Mouse (Mus musculus): Measurements from ENCODE around the gene Nxpe5. TPM values are rescaled to one million over a fixed set of nuclear protein-coding genes. Genes with fewer than 3 reads are reported as not detected.

The Nxpe5 gene
- total RNA-seq, 2 experiments from 2014 or later, result not detected

DNA sequence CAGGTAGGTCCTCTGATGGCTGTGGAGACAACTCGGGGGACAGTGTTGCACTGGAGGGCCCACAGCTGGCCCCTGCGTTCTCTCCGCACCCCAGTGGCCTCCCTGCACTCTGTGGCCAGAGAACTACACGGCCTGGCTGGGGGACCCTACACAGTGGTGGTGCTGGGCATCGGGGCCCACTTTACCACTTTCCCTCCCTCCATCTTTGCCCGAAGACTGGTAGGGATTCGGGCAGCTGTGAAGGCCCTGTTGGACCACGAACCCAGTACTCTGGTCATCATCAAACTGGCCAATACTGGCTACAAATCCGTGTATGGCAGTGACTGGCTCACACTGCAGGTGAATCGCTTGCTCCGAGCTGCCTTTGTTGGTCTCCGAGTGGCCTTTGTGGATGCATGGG, 25.4 kb downstream of the Nxpe5 start:
- no peak for DNase-seq (ENCODE audit: low spot score in 2 of 2)

DNA sequence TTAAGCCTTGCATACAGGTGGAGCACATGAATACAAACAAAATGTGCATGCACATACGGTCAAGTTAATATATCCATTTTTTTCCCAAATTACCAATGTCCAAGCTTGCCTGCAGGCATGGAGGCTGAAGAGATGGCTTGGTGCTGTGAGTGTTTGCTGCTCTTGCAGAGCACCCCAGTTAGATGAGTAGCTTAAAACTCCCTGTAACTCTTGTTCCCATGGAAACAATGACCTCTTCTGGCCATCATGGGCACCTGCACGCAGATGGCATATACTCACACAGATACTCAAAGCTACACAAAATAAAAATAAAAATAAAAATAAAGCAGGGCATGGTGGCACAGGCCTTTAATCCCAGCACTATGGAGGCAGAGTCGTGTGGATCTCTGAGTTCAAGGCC, 27.4 kb downstream of the Nxpe5 start:
- DNase-seq (ENCODE audit: low spot score in 2 of 2), result no peak

DNA sequence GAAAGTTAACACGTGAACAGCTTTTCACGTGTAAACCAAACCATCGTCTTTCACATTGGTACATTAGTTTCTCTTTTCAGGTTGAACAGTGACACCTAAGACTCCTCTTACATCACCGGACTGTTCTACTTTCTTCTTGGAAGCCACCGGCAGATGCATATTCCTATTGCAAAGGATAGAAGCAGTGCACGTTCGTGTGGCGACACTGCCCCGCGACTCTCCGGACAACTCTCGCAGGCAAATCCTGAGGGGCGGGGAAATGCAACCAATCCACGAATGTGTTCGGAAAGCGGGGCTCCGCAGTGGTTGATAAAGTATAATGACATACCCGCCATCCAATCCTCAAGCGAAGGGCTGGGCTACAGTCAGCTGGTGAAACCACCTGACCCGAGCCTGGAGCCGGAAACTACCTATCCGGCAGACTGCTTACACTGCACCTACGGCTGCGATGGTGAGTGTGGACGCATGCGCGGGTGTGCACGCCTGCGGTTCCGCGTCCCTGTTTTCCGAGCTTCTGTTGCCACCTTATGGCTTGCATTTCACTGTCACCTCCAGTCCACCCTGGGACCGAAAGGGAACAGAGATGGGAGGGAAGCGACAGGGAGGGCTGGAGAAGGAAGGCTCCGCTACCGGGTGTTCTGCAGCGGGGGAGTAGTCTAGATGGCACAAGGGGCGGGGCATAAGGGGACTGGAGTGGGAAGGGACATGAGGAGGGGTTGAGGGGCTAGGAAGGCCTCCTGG, 29.8 kb downstream of the Nxpe5 start, which contains the start of gene Lamtor4:
TSS of gene Lamtor4 (plus strand) at position 130 of the 741 bp plus-strand sequence.
- DNase-seq (ENCODE audit: low spot score in 2 of 2), result peak; percentile 95 to 98

DNA sequence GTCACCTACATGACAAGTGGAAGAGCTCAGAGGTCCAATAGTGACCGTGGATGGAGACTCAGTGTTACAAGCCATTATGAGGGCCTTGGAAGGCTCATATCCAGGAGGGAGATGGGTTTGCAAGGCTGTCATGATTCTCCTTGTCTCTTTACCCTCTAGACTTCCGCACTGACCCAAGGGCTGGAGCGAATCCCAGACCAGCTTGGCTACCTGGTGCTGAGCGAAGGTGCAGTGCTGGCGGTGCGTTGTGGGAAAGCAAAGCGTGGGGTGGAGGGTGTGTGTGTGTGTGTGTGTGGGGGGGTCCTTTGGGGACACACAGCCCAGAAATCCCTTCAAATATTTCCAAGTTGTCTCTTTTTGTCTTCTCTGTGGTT, 30.4 kb downstream of the Nxpe5 start:
- no peak for DNase-seq (ENCODE audit: low spot score in 2 of 2)

DNA sequence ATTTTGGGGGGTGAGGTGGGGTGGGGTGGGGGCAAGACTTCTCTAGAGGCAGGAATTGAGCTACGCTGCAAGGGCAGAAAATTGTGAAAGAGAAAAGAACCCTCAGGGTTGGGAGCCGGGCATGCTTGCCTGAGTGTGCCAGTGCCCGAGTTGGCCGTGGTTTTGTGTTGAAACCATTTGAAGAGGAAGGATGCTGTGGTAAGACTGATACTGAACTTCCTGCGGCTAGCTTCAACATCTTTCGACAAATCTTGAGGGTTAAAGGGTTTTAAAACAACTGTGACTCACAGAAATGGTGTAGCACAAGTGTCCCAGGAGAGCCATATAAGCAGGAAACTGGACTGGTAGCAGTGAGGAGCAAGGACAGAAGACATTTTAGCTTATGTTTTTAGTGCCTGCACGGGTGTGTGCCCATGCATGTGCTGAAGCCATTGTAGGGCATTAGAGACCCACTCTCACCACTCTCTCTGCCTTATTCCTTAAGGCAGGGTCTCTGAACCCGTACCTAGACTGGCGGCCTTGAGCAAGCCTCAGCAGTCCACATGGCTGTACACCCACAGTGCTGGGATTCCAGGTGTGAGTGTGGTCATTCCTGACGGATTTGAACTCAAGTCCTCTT, 31.4 kb downstream of the Nxpe5 start:
- no peak for DNase-seq (ENCODE audit: low spot score in 2 of 2)

DNA sequence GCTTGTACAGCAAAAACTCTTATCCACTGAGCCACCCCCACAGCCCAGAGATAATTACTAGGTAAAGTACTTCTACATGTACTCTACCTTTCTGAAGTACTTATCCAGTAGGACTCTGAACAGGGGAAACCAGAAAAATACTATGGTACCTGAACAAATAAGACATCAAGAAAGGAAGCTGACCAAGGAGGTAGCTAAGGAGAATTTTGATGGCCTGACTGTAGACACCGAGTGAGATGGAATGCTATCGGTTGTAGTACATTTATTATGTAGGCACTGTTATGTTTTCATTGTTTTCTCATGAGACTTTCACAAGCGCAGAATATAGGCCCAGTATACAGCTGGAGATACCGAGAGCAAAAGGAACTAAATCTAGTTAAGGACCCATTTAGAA, 31.9 kb downstream of the Nxpe5 start:
- DNase-seq (ENCODE audit: low spot score in 2 of 2), result no peak

DNA sequence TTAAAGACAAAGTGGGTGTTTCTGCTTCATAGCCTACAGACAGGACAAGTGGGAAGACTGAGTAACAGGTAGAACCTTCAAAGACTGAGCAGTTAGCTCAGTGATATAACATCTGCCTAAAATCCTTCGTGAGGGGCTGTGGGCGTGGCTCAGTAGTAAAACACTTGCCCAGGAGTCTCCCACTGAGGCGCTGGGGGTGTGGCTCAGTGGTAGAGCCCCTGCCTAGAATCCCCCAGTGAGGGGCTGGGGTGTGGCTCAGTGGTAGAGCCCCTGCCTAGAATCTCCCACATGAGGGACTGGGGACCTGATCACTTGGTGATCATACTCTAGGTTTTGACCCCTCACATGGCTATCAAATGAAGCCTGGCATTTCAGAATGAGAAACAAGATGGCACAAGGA, 32.4 kb downstream of the Nxpe5 start:
- no peak for DNase-seq (ENCODE audit: low spot score in 2 of 2)

DNA sequence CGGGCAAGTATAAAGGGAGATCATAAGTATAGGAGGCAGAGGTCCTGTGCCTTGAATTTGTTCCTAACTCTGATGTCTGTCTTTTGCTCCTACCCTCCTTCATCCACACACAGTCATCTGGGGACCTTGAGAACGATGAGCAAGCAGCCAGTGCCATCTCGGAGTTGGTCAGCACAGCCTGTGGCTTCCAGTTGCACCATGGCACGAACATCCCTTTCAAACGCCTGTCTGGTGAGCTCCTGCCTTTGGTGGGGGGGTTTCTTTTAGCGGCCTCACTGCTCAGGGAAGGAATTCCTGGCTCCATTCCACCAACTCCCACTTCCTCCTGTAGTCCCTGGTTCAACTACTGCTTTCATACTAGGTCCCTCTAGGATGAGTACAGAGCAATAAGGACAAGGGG, 32.8 kb downstream of the Nxpe5 start:
- DNase-seq (ENCODE audit: low spot score in 2 of 2), result no peak

DNA sequence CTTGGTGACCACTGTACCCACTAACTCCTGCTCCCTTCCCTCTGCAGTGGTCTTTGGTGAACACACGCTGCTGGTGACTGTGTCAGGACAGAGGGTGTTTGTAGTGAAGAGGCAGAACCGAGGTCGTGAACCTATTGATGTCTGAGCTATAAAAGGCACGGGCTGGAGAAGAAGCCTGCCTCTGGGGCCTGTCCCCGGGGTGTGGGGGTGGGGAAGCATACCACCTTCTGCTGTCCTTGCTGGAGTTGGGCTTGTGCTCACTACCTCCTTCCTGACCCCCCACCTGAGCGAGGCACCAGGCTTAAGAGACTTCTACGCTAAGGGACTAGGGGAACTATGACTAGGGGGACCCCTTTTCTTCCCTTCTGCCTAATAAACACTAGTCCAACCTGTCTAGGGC, 33.3 kb downstream of the Nxpe5 start:
- no peak for DNase-seq (ENCODE audit: low spot score in 2 of 2)

DNA sequence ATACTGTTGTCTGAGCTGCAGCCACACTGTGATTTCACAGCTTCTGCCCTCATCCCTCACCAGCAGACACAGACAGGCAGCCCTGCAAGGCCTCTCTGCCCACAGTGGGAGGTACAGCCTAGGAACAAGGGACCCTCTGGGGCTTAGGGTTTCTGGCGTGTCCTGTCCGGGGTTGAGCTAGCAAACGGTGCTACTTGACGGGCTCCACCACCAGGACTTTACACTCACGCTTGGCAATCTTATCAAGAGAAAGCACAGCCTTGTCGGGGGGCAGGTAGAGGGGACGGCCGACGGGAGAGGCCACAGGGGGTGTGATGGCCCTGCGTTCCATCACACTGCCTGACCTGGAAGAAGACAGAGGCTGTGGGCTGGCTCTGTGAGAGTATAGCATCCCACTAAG, 34.4 kb downstream of the Nxpe5 start:
- no peak for DNase-seq (ENCODE audit: low spot score in 2 of 2)

DNA sequence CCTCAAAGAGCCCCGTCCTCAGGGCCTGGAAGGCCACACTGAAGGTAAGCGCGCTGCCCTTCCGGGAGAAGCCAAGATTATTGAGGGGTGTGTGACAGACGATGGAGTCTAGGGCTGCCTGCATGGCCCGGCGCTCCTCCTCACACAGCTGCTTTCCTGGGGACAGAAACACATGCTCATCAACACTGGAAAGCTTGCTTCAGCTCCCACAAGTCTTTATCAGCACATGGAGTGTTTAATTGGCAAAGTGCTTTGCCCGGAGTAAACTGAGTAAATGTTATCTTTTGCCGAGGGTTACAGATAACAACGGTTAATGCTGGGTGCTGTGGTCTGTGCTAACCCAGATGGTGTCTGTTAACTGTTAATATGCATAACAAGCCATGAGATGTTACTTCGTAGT, 35.1 kb downstream of the Nxpe5 start:
- no peak for DNase-seq (ENCODE audit: low spot score in 2 of 2)

DNA sequence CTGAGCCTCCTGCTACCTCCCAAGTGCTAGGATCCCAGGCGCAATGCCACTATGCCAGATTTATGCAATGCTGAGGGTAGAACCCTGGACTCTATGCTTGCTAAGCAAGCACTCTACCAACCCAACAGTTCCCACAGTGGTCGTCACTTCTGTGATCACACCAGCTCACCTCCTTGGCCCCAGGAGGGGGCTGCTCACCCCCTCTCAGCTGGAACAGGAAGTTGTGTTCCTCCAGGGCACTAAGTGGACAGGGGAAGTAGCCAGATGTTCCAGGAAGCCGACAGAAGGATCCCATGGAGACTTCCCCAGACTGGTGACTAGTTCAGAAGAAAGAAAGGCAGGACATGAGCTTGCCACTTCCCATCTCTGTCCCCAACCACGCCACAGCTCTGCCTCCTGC, 36.3 kb downstream of the Nxpe5 start:
- DNase-seq (ENCODE audit: low spot score in 2 of 2), result no peak

DNA sequence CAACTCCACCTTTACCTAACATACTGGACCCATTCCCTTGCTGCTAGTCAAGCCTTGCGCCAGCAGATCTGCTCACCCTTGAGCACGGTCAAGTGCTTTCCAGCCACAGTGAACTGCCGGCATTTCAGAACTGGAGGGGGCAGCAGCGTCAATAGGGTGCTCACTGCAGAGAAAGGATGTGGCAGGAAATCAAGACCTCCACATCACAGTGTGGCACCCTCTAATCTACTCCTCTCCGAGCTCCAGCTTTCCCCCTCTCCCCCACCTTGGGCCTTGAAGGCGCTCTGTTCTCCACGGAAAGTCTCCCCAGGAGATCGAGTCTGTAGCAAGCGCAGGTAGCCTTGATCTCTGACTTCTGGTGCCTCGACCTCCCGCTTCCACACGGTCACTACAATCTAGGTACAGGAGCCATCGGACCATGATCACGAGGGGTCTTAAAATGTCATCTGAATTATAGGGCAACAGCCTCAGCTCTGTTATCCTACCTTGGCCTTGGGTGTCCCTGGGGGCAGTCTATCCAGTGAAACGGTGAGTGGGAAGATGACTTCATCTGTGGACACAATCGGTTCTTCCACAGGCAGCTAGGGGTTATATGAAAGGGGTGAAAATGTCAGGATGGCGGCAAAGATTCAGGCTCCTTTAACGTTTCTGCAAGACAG, 37.0 kb downstream of the Nxpe5 start:
- no peak for DNase-seq (ENCODE audit: low spot score in 2 of 2)

DNA sequence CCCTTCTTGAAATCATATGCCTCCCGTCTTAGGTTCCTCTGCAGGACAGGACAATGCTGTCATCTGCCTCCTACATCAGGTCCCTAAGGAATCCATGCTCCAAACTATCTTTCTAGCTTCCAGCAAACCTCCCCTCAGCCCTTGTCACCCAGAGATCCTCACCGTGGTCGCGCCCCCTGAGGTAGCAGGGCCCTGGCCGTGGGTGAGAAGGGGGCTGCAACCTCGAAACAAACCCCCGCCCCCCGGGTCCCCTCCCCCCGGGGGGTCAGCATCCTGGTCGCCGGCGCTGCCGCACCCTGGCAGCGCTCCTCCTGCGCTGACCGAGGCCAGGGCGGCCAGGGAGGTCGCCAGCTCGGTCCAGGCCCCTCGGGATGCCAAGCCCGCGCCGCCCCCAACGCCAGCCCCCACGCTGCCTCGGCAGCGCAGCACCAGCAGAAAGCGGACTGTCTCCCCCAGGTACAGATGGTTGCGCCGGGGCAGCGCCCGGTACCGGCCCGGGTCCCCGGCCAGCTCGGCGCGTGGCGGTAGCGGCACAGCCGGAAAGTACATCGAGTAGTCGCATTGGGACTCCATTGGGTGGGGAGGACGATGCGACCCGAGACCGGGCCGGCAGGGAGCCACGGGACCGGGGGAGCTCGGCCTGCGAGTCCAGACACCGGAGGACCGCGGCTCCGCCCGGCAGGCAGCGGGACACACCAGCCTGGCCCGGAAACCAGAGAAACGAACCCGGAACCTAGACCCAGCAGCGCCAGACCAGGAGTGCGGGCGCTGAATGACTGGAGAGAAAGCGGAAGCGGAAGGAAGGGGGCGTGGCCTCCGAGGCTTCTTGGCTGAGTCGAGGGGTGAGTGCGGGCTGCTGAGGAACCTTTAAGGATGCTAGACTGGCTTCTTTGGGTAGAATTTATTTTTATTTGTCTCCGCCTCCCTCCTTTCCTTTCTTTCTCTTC, 37.8 kb downstream of the Nxpe5 start, which contains the start of gene BC037034:
TSS of gene BC037034 (minus strand) at position 774 of the 947 bp plus-strand sequence.
- DNase-seq (ENCODE audit: low spot score in 2 of 2), result peak; percentile 86 to 93

DNA sequence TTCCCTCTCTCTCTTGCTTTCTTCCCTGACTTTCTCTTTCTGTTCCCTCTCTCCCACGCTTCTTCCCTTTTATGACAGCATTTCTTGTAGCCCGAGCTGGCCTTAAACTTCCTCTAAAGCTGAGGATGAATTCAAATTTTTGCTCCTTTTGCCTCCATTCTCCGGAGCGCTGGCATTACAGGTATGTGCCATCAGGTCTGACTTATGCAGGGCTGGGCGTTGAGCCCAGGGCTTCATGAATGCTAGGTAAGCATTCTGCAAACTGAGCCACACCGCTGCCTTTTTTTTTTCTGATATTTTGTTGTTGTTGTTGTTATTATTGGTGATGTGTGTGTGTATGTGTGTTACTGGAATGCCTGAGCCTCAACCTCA, 38.5 kb downstream of the Nxpe5 start:
- DNase-seq (ENCODE audit: low spot score in 2 of 2), result no peak

DNA sequence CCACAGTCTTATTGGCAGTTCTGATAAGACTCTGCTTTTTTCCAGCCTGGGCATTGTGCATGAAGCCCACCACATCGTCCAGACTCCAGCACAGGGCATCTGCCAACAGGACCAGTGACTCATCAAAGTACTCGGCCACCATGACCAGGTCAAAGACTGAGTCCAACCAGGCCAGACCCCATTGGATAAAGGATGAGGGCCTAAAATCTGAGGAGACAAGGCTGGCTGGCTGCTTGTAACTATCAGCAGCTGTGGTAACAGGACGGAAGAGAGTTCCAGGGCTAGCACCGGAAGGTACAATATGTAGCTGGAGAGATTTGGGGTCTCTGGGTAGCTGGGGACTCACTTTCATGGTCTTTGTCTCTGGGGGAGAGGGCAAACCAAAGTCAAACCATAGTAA, 40.0 kb downstream of the Nxpe5 start:
- no peak for DNase-seq (ENCODE audit: low spot score in 2 of 2)

DNA sequence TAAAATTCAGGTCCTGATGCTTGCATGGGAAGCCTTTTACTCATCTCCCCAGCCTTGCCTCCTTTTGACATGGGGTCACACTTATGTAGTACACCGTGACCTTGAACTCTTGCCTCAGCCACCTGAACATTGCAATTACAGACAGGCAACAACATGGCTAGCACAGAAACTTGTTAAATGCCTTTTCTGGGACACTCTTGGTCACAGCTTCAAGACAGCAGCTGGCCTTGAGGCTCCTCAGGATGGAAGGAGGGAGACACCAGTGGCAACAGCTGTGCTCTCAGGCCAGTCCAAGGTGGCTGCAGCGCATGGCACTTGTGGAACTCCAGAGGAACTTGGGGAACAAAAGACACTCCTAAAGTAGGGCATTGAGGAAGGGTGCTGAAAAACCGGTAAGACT, 41.4 kb downstream of the Nxpe5 start:
- DNase-seq (ENCODE audit: low spot score in 2 of 2), result no peak

DNA sequence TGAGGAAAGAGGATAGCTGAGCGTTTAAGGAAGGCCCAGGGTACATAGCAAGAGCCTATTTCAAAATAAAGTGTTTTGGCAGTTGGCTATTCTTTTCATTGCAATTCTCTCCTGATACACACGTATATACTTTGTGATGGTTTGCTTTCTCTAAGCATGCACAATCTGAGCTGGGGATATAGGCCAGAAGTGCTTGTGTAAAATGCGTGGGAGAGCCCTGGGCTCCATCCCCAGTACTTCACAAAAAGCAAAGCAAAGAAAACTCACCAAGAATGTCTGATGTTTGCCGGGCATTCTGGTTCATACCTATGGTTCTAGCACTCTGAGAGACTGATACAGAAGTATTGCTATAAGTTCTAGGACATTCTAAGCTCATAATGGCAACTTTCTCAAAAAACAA, 43.3 kb downstream of the Nxpe5 start:
- DNase-seq (ENCODE audit: low spot score in 2 of 2), result no peak

DNA sequence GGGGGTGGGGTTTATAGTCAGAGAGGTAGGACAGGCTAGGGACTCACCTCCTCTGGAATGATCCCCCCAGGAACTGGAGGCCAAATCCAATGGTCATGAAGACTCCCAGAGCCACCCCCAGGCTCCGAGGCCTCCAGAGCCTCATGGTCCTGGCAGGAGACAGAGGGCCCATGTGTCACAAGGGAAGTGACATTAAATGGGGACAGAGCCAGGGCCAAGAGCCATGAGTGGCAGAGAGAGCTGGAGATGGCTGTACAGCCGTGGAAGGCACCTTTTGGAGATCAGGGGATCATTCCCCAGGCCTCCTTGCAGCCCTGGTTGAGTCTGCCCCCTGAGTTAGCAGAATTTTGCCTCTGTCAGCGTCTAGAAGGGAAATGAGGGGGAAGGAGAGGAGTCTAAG, 45.5 kb downstream of the Nxpe5 start:
- no peak for DNase-seq (ENCODE audit: low spot score in 2 of 2)

DNA sequence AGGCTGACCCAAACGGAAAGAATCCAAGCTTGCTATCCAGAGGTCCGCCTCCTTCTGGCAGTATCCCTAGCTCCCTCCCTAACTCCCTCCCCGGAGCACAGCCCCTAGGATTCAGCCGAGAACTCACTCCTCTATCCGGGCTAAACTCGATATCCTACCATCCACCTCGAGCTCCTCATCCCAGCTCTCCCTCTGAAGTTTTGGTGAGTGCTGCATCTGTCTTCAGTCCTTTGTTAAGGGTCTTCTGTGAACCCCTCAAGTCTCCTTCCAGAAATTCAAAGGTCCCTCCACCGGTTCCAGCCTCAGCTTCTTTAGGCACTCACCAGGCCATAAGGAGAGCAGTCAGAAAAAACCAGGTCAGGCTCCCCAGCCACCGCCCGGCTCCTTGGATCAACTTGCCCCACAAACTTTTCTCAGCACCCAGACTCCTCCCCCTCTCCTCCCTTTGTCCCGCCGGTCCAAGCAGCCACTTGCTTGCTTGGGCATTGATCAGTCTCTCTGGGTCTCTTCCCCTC, 46.8 kb downstream of the Nxpe5 start, which contains the start of gene Gal3st4:
TSS of gene Gal3st4 (minus strand) at position 432 of the 515 bp plus-strand sequence.
- DNase-seq (ENCODE audit: low spot score in 2 of 2), result no peak

DNA sequence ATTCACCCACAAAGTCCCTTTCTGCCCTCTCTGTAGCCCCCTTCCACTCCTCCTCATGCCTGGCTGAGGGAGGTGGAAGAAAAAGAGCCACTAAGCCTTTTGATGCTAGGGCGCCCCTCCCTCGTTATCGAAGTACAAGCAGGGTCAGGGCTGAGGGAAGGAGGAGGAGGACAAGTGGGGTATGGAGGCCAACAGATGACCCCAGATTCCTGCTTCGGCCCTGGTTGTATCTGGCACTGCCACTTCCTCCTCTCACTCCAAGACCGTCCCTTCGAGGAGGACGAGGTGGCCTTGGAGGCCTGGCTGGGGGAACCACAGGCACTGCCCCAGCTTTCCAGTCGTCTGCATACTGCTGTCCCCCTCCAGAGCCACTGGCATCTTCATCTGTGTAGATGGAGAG, 48.5 kb downstream of the Nxpe5 start:
- no peak for DNase-seq (ENCODE audit: low spot score in 2 of 2)
